Comparison of ENCODE assay signal across 9 mouse cellular contexts in genomic region chr1:36474646-36475045, GRCm38 (mm10). TPM values are rescaled to one million over a fixed set of nuclear protein-coding genes. Genes with fewer than 3 reads are reported as not detected.
DNase-seq lines count a peak whose midpoint lies in the region; ATAC-seq and TF ChIP-seq lines count a peak whose summit lies in the region.
"Had no signal": no experiment of that assay in that cellular context is flagged by ENCODE, and none has a peak within 500 bp of the region (broad histone marks: within the 10 kb centered on the region; RNA-seq: fewer than 3 reads in every experiment).

No protein-coding gene starts in this region.

- peak overlapping the region; percentile 9; the same call in 1 of the 2 replicates for H3K4me3 ChIP-seq in lung, embryonic 14.5 days (ENCODE audit: low read depth, low read length)
- no peak overlapping the region for H3K4me3 ChIP-seq in forebrain, embryonic 15.5 days
- H3K4me3 ChIP-seq in neural tube, embryonic 15.5 days (replicated peaks), result peak overlapping the region; percentile 12; the same call in 1 of the 2 replicates

- H3K27ac ChIP-seq in lung, embryonic 14.5 days (ENCODE audit: low read depth), result 0 out of 2 replicates have a peak overlapping the region, but pooled peaks have one; percentile 12
- no peak overlapping the region for H3K27ac ChIP-seq in forebrain, embryonic 15.5 days (replicated peaks)
- no peak overlapping the region for H3K27ac ChIP-seq in neural tube, embryonic 15.5 days (replicated peaks)

- DNase-seq in lung, embryonic 14.5 days, result no peak
- DNase-seq in lung, postnatal 14 days, result no peak
- peak; percentile 84 to 86 for DNase-seq in kidney, postnatal 36 days
- DNase-seq in left cerebral cortex, postnatal 36 days (ENCODE audit: low spot score in 2 of 2), result no peak
- DNase-seq in heart, adult 8-10 months (ENCODE audit: low spot score), result no peak

- H3K9ac ChIP-seq in lung, embryonic 14.5 days, result peak overlapping the region; percentile 29
- H3K9ac ChIP-seq in forebrain, embryonic 15.5 days (replicated peaks), result no peak overlapping the region
- no peak overlapping the region for H3K9ac ChIP-seq in neural tube, embryonic 15.5 days (replicated peaks)

- peak overlapping the region; percentile 89 for H3K4me2 ChIP-seq in lung, embryonic 14.5 days
- peak overlapping the region; percentile 58 for H3K4me2 ChIP-seq in forebrain, embryonic 15.5 days (replicated peaks)
- H3K4me2 ChIP-seq in neural tube, embryonic 15.5 days, result peak overlapping the region; percentile 83

- no peak for TF ChIP-seq CTCF in lung, embryonic 14.5 days (IDR thresholded peaks at IDR 0.05; ENCODE audit: low read depth)

- peaks cover 36% of the 10 kb centered on the region for H3K4me1 ChIP-seq in lung, embryonic 14.5 days (ENCODE audit: insufficient read depth)
- H3K4me1 ChIP-seq in forebrain, embryonic 15.5 days, result peaks cover 69% of the 10 kb centered on the region
- H3K4me1 ChIP-seq in neural tube, embryonic 15.5 days, result peaks cover 77% of the 10 kb centered on the region

- 47% methylated on average over 3 of the region's 3 CpGs for WGBS in lung, embryonic 14.5 days
- WGBS in forebrain, embryonic 15.5 days, result 58% methylated on average over 3 of the region's 3 CpGs
- 77% methylated on average over 3 of the region's 3 CpGs for WGBS in neural tube, embryonic 15.5 days

- ATAC-seq in lung, embryonic 14.5 days (ENCODE audit: insufficient read depth), result no peak
- ATAC-seq in forebrain, embryonic 15.5 days (replicated peaks), result no peak
- ATAC-seq in neural tube, embryonic 15.5 days (ENCODE audit: low FRiP score), result no peak
- ATAC-seq in frontal cortex, adult (ENCODE audit: low TSS enrichment), result no peak
- ATAC-seq: Patski had no signal

- H3K27me3 ChIP-seq in lung, embryonic 14.5 days (ENCODE audit: insufficient read depth, low read length), result no peaks in the 10 kb centered on the region
- H3K27me3 ChIP-seq in forebrain, embryonic 15.5 days, result no peaks in the 10 kb centered on the region; the same call in 1 of the 2 replicates
- H3K27me3 ChIP-seq in neural tube, embryonic 15.5 days (replicated peaks), result no peaks in the 10 kb centered on the region
- H3K27me3 ChIP-seq: Patski had no signal

- intact Hi-C loops in left cerebral cortex, postnatal 36 days (cut with DNase I), result no loop called here

- H3K9me3 ChIP-seq in lung, embryonic 14.5 days (ENCODE audit: low read depth, low read length), result no peaks in the 10 kb centered on the region
- no peaks in the 10 kb centered on the region for H3K9me3 ChIP-seq in forebrain, embryonic 15.5 days
- H3K9me3 ChIP-seq in neural tube, embryonic 15.5 days (replicated peaks), result no peaks in the 10 kb centered on the region

- H3K36me3 ChIP-seq in lung, embryonic 14.5 days (ENCODE audit: insufficient read depth), result no peaks in the 10 kb centered on the region
- H3K36me3 ChIP-seq in forebrain, embryonic 15.5 days, result no peaks in the 10 kb centered on the region
- H3K36me3 ChIP-seq in neural tube, embryonic 15.5 days, result no peaks in the 10 kb centered on the region

RNA-seq across cellular contexts. Expression of gene Cnnm4, which starts 3.2 kb away (rescaled TPM):
- 10.9 and 11.0 TPM in 2 replicates for polyA plus RNA-seq in lung, embryonic 14.5 days (2014; fragmentation: Nextera tagmentation; extraction: Ambion mirVana)
- polyA plus RNA-seq in forebrain, embryonic 15.5 days (2015; fragmentation: Nextera tagmentation; extraction: Ambion mirVana), result 9.8 and 9.9 TPM in 2 replicates
- polyA plus RNA-seq in neural tube, embryonic 15.5 days (2015; fragmentation: Nextera tagmentation; extraction: Ambion mirVana), result 10.6 and 15.0 TPM in 2 replicates
- total RNA-seq in left cerebral cortex, postnatal 36 days (2021), result 10 to 100 TPM; 13.3 to 14.0 TPM
- total RNA-seq in heart, adult 8-10 months (2022), result 1 to 10 TPM; 3.7 to 5.2 (median 4.7) TPM

RNA-seq across cellular contexts. Expression of gene Lman2l, which starts 29.6 kb away (rescaled TPM):
- 27.4 and 29.7 TPM in 2 replicates for polyA plus RNA-seq in lung, embryonic 14.5 days (2014; fragmentation: Nextera tagmentation; extraction: Ambion mirVana)
- polyA plus RNA-seq in forebrain, embryonic 15.5 days (2015; fragmentation: Nextera tagmentation; extraction: Ambion mirVana), result 66.3 and 68.4 TPM in 2 replicates
- polyA plus RNA-seq in neural tube, embryonic 15.5 days (2015; fragmentation: Nextera tagmentation; extraction: Ambion mirVana), result 69.4 and 73.6 TPM in 2 replicates
- 10 to 100 TPM; 34.3 to 43.6 TPM for total RNA-seq in left cerebral cortex, postnatal 36 days (2021)
- 10 to 100 TPM; 26.3 to 29.4 (median 27.8) TPM for total RNA-seq in heart, adult 8-10 months (2022)

RNA-seq across cellular contexts. Expression of gene Cnnm3, which starts 37.0 kb away (rescaled TPM):
- 5.4 and 5.9 TPM in 2 replicates for polyA plus RNA-seq in lung, embryonic 14.5 days (2014; fragmentation: Nextera tagmentation; extraction: Ambion mirVana)
- polyA plus RNA-seq in forebrain, embryonic 15.5 days (2015; fragmentation: Nextera tagmentation; extraction: Ambion mirVana), result 5.2 and 5.9 TPM in 2 replicates
- polyA plus RNA-seq in neural tube, embryonic 15.5 days (2015; fragmentation: Nextera tagmentation; extraction: Ambion mirVana), result 3.1 and 4.5 TPM in 2 replicates
- total RNA-seq in left cerebral cortex, postnatal 36 days (2021), result 10 to 100 TPM; 30.4 to 32.9 TPM
- 10 to 100 TPM in 3 of 4 experiments, 1 to 10 TPM in 1; 8.6 to 16.3 (median 11.7) TPM for total RNA-seq in heart, adult 8-10 months (2022)

Comparison
In these comparisons a context has a peak if more than half of its experiments do, and no peak if none do; other contexts are left out.
1. DNase-seq: peak in kidney, postnatal 36 days (2 of 2); none in lung, embryonic 14.5 days (single experiment), lung, postnatal 14 days (single experiment), left cerebral cortex, postnatal 36 days (0 of 2) and heart, adult 8-10 months (single experiment).
2. Peak in every context shown above with its lines, with median percentiles within 50 percentile points of each other: H3K4me2 ChIP-seq.